ENCODE assay signal across 16 mouse cellular contexts in the genomic region with DNA sequence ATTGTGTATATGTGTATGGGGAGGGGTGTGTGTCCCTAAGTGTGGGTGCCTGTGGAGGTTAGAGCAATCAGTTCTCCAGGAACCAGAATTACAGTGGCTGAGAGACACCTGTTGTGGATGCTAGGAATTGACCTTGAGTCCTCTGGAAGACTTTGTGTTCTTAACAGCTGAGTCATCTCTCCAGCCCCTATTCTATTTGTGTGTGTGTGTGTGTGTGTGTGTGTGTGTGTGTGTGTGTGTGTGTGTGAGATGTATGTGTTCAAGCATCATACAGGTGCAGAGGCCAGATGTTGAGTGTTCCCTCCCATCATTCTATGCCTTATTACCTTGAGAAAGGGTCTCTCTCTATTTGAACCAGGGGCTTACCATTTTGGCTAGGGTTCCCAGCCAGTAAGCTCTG. TPM values are rescaled to one million over a fixed set of nuclear protein-coding genes. Genes with fewer than 3 reads are reported as not detected.
DNase-seq lines count a peak whose midpoint lies in the region; TF ChIP-seq lines count a peak whose summit lies in the region.
"Had no signal": no experiment of that assay in that cellular context is flagged by ENCODE, and none has a peak within 500 bp of the region (broad histone marks: within the 10 kb centered on the region; RNA-seq: fewer than 3 reads in every experiment).

No protein-coding gene starts in this region.

- no peak for TF ChIP-seq POLR2A in bone marrow macrophage, adult 2 months (IDR thresholded peaks at IDR 0.05; ENCODE audit: borderline replicate concordance, low read depth, low read length)

- H3K27ac ChIP-seq in bone marrow macrophage, adult 2 months (ENCODE audit: insufficient read depth, low read depth, low read length): 0 out of 2 replicates have a peak overlapping the region, but pooled peaks have one; percentile 28
- H3K27ac ChIP-seq: embryonic facial prominence, embryonic 13.5 days; embryonic facial prominence, embryonic 15.5 days; forebrain, embryonic 10.5 days; forebrain, embryonic 12.5 days had no signal

- TF ChIP-seq CTCF in bone marrow macrophage, adult 2 months (IDR thresholded peaks at IDR 0.05; ENCODE audit: low read depth, low read length): no peak

- peak; percentile 66 for DNase-seq in heart, adult 11 months
- DNase-seq in heart, adult 18-20 months: no peak
- no peak for DNase-seq in adrenal gland, adult 2 months
- DNase-seq in adrenal gland, postnatal 10 days: no peak
- DNase-seq: adrenal gland, postnatal 25 days; cerebellum, adult 11-12 months; cerebellum, adult 2 months; cerebellum, adult 9-10 months; cerebellum, postnatal 10 days; cerebellum, postnatal 25 days had no signal

- peaks cover 46% of the 10 kb centered on the region for H3K4me1 ChIP-seq in bone marrow macrophage, adult 2 months (ENCODE audit: control insufficient read depth, insufficient read depth, low read length)

- H3K4me3 ChIP-seq in bone marrow macrophage, adult 2 months (ENCODE audit: insufficient read depth, low read length): no peak overlapping the region
- H3K4me3 ChIP-seq: embryonic facial prominence, embryonic 13.5 days; embryonic facial prominence, embryonic 15.5 days; erythroblast, embryonic 14.5 days; forebrain, embryonic 10.5 days; forebrain, embryonic 12.5 days had no signal

RNA-seq across cellular contexts. Expression of a gene that starts 13.4 kb away (rescaled TPM):
- total RNA-seq in heart, adult 18-20 months (2021): 10 to 100 TPM; 18.5 to 22.6 TPM
- 11.2 and 12.6 TPM in 2 replicates for polyA plus RNA-seq in bone marrow macrophage, adult 2 months (2012; ENCODE audit: insufficient read depth, insufficient read length, missing spikeins)
- total RNA-seq in adrenal gland, adult 2 months (2021): 10 to 100 TPM; 10.3 to 58.8 TPM
- 3.4 and 5.4 TPM in 2 replicates for polyA plus RNA-seq in adrenal gland, adult 2 months (2012; rRNA removed)
- 10 to 100 TPM; 22.9 to 25.7 TPM for total RNA-seq in adrenal gland, postnatal 10 days (2021)
